Mouse (Mus musculus) thymus, adult 2 months (tissue): ENCODE data around the gene Cpa5. TPM values are rescaled to one million over a fixed set of nuclear protein-coding genes. Genes with fewer than 3 reads are reported as not detected.

Experiments
- DNase-seq: peaks from one replicate; pipeline ENCODE4 v3.0.0; 2021
- H3K27ac ChIP-seq: fragments of 200-500 bp; 2 replicates; pipeline ENCODE4 v1.5.1; 2012; ENCODE audit warnings: low read length, control low read depth; ENCODE audit not compliant: control insufficient read depth, insufficient read depth
- H3K27me3 ChIP-seq: fragments of 200-500 bp; 2 replicates; pipeline ENCODE4 v1.6.1; 2012; ENCODE audit warnings: mild to moderate bottlenecking, low read length, moderate library complexity, mixed read lengths; ENCODE audit not compliant: control insufficient read depth, insufficient read depth
- H3K36me3 ChIP-seq: fragments of 200-500 bp; 2 replicates; pipeline ENCODE4 v1.6.1; 2012; ENCODE audit warnings: mild to moderate bottlenecking, low read length, moderate library complexity; ENCODE audit not compliant: control insufficient read depth, insufficient read depth
- H3K4me1 ChIP-seq: fragments of 200-500 bp; replicated peaks from 2 replicates; pipeline ENCODE4 v1.6.1; 2012; ENCODE audit warnings: low read length; ENCODE audit not compliant: control insufficient read depth, insufficient read depth
- H3K4me3 ChIP-seq: fragments of 200-500 bp; 2 replicates; pipeline ENCODE4 v1.5.1; 2012; ENCODE audit warnings: mild to moderate bottlenecking, low read length, control low read depth, moderate library complexity; ENCODE audit not compliant: control insufficient read depth, insufficient read depth
- CTCF ChIP-seq: fragments of 200-500 bp; IDR thresholded peaks from 2 replicates; pipeline ENCODE4 v1.5.1; 2012; ENCODE audit warnings: mild to moderate bottlenecking, control low read depth, low read length, moderate library complexity, borderline replicate concordance; ENCODE audit not compliant: control insufficient read depth, poor library complexity, insufficient read depth; ENCODE audit errors: extremely low read depth
- POLR2A ChIP-seq: fragments of 200-500 bp; IDR thresholded peaks from 2 replicates; pipeline ENCODE4 v1.6.1; 2012; ENCODE audit warnings: mild to moderate bottlenecking, low read length, control low read depth, moderate library complexity; ENCODE audit not compliant: control insufficient read depth, poor library complexity, insufficient read depth; ENCODE audit errors: extremely low read depth
- WGBS: fragments of 180-500 bp; shearing (Covaris S2); methylation state at CpG from one replicate; pipeline ENCODE4 v1.1.7; 2018; 5-methylcytosine and 5-hydroxymethylcytosine counted together
- polyA plus RNA-seq: library from polyadenylated mRNA; depleted of rRNA; stranded (reverse); fragments of >200 nt; gene quantifications from 2 replicates; pipeline ENCODE4 v1.2.3, GENCODE M21; 2012

The Cpa5 gene
- polyA plus RNA-seq, 1 experiment: not detected

GRCm38 (mm10) chr6:30653518-30653917, 42.7 kb downstream of the Cpa5 start:
- peaks cover 3% of the 10 kb centered on the region; the same call in 1 of the 2 replicates for H3K4me1 ChIP-seq
- no peaks in the 10 kb centered on the region for H3K36me3 ChIP-seq
- 95% methylated on average over 6 of the region's 6 CpGs for whole genome bisulfite sequencing
- no peak overlapping the region for H3K4me3 ChIP-seq
- no peak for DNase-seq
- no peak overlapping the region for H3K27ac ChIP-seq
- TF ChIP-seq CTCF (no peak), POLR2A (no peak)
- no peaks in the 10 kb centered on the region for H3K27me3 ChIP-seq

- no peaks in the 10 kb centered on the region for H3K36me3 ChIP-seq
- no peak for TF ChIP-seq CTCF
- TF ChIP-seq POLR2A: no peak
- no peaks in the 10 kb centered on the region for H3K27me3 ChIP-seq
- H3K27ac ChIP-seq: no peak overlapping the region
- H3K4me1 ChIP-seq: peaks cover 3% of the 10 kb centered on the region; the same call in 1 of the 2 replicates
- WGBS: 88% methylated on average over 6 of the region's 6 CpGs
- no peak for DNase-seq
- H3K4me3 ChIP-seq: no peak overlapping the region
These were observed 43.6 kb downstream of the Cpa5 start for GRCm38 (mm10) chr6:30654402-30654859.

GRCm38 (mm10) chr6:30654932-30655331, 44.1 kb downstream of the Cpa5 start:
- Histone ChIP-seq H3K4me3 (no peak overlapping the region), H3K36me3 (no peaks in the 10 kb centered on the region), H3K4me1 (peaks cover 3% of the 10 kb centered on the region; the same call in 1 of the 2 replicates), H3K27ac (no peak overlapping the region), H3K27me3 (no peaks in the 10 kb centered on the region)
- no peak for DNase-seq
- no peak for TF ChIP-seq CTCF
- no peak for TF ChIP-seq POLR2A
- WGBS: 94% methylated on average over 3 of the region's 3 CpGs

DNA sequence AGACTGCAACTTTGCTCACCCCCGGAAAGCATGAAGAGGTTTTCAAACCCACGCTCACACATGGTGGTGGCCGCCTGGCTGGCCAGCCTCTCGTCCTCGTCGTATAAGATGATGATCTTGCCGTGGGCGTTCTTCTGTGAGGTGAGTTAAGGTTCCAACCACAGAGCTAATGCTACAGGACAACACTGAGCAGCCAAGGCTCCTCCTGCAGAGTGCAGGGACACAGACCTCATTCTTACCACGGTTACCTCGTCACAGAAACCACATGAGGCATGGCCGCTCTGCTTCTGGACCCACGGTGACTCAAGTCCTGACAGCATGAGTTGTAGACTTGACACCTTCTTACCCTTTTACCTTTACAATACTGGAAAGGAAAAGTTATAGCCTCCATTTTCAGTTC, 46.5 kb downstream of the Cpa5 start:
- H3K4me3 ChIP-seq: no peak overlapping the region
- TF ChIP-seq POLR2A (no peak), CTCF (no peak)
- 82% methylated on average over 12 of the region's 12 CpGs for whole genome bisulfite sequencing
- peaks cover 3% of the 10 kb centered on the region; the same call in 1 of the 2 replicates for H3K4me1 ChIP-seq
- no peak for DNase-seq
- no peaks in the 10 kb centered on the region for H3K36me3 ChIP-seq
- no peaks in the 10 kb centered on the region for H3K27me3 ChIP-seq
- H3K27ac ChIP-seq: no peak overlapping the region

GRCm38 (mm10) chr6:30658619-30659018, 47.8 kb downstream of the Cpa5 start:
- TF ChIP-seq POLR2A (no peak), CTCF (no peak)
- no peaks in the 10 kb centered on the region for H3K27me3 ChIP-seq
- H3K36me3 ChIP-seq: no peaks in the 10 kb centered on the region
- no peak overlapping the region for H3K4me3 ChIP-seq
- H3K27ac ChIP-seq: no peak overlapping the region
- DNase-seq: no peak
- 86% methylated on average over 9 of the region's 9 CpGs for WGBS
- H3K4me1 ChIP-seq: peaks cover 3% of the 10 kb centered on the region; the same call in 1 of the 2 replicates

GRCm38 (mm10) chr6:30664776-30665175, 54.0 kb downstream of the Cpa5 start:
- TF ChIP-seq CTCF (no peak), POLR2A (no peak)
- H3K27ac ChIP-seq: no peak overlapping the region

GRCm38 (mm10) chr6:30665296-30665695, 54.5 kb downstream of the Cpa5 start:
- Histone ChIP-seq H3K27ac (no peak overlapping the region), H3K27me3 (no peaks in the 10 kb centered on the region), H3K4me1 (no peaks in the 10 kb centered on the region), H3K36me3 (no peaks in the 10 kb centered on the region), H3K4me3 (no peak overlapping the region)
- DNase-seq: no peak
- WGBS: 98% methylated on average over 4 of the region's 4 CpGs
- TF ChIP-seq CTCF: no peak
- TF ChIP-seq POLR2A: no peak

More at GRCm38 (mm10) chr6:30664776-30665175, 54.0 kb downstream of the Cpa5 start:
- H3K4me1 ChIP-seq: no peaks in the 10 kb centered on the region
- no peaks in the 10 kb centered on the region for H3K36me3 ChIP-seq
- H3K4me3 ChIP-seq: no peak overlapping the region
- H3K27me3 ChIP-seq: no peaks in the 10 kb centered on the region
- DNase-seq: no peak
- WGBS: 94% methylated on average over 6 of the region's 6 CpGs
